Mouse (Mus musculus): ENCODE data around the gene Ptprd.

Ptprd gene

GRCm38 (mm10) chr4:77537843-77538242 lies 673.9 kb downstream of the Ptprd start:
- no peak for DNase-seq

- DNase-seq, result no peak
These were observed 674.4 kb downstream of the Ptprd start for GRCm38 (mm10) chr4:77537336-77537735.

- DNase-seq, result no peak
These were observed 676.2 kb downstream of the Ptprd start for GRCm38 (mm10) chr4:77535601-77536000.

GRCm38 (mm10) chr4:77534553-77534952 lies 677.2 kb downstream of the Ptprd start:
- DNase-seq, result no peak

GRCm38 (mm10) chr4:77519166-77519565 lies 692.6 kb downstream of the Ptprd start:
- no peak for DNase-seq

GRCm38 (mm10) chr4:77513914-77514628 lies 697.7 kb downstream of the Ptprd start:
- DNase-seq, result no peak

GRCm38 (mm10) chr4:77513041-77513440 lies 698.7 kb downstream of the Ptprd start:
- DNase-seq, result no peak

GRCm38 (mm10) chr4:77454049-77454448 lies 757.7 kb downstream of the Ptprd start:
- no peak for DNase-seq

GRCm38 (mm10) chr4:77399146-77399545 lies 812.6 kb downstream of the Ptprd start:
- no peak for DNase-seq

- DNase-seq, result no peak
These were observed 850.0 kb downstream of the Ptprd start for GRCm38 (mm10) chr4:77361728-77362127.

- DNase-seq, result no peak
These were observed 884.6 kb downstream of the Ptprd start for GRCm38 (mm10) chr4:77327198-77327597.

- DNase-seq, result no peak
These were observed 894.6 kb downstream of the Ptprd start for GRCm38 (mm10) chr4:77317060-77317680.

GRCm38 (mm10) chr4:77316644-77317043 lies 895.1 kb downstream of the Ptprd start:
- no peak for DNase-seq

- DNase-seq, result no peak
These were observed 901.5 kb downstream of the Ptprd start for GRCm38 (mm10) chr4:77310127-77310788.

- no peak for DNase-seq
These were observed 928.3 kb downstream of the Ptprd start for GRCm38 (mm10) chr4:77283423-77283822.

- DNase-seq, result no peak
These were observed 933.8 kb downstream of the Ptprd start for GRCm38 (mm10) chr4:77277913-77278312.

- no peak for DNase-seq
These were observed 951.8 kb downstream of the Ptprd start for GRCm38 (mm10) chr4:77259972-77260290.

GRCm38 (mm10) chr4:77259250-77259971 lies 952.4 kb downstream of the Ptprd start:
- no peak for DNase-seq

GRCm38 (mm10) chr4:77251188-77251587 lies 960.6 kb downstream of the Ptprd start:
- DNase-seq, result no peak

GRCm38 (mm10) chr4:77249801-77250200 lies 962.0 kb downstream of the Ptprd start:
- DNase-seq, result no peak

GRCm38 (mm10) chr4:77248918-77249317 lies 962.8 kb downstream of the Ptprd start:
- no peak for DNase-seq

GRCm38 (mm10) chr4:77241852-77242455 lies 969.8 kb downstream of the Ptprd start:
- DNase-seq, result no peak

- DNase-seq, result no peak
These were observed 973.6 kb downstream of the Ptprd start for GRCm38 (mm10) chr4:77238144-77238543.

All from right cerebral cortex, postnatal 14 days (tissue).